Mouse (Mus musculus): ENCODE measurements around the gene Tlx1. TPM values are rescaled to one million over a fixed set of nuclear protein-coding genes. Genes with fewer than 3 reads are reported as not detected.

Gene Tlx1
- polyA plus RNA-seq, 1 experiment from 2014 or later, result 0.11 TPM

DNA sequence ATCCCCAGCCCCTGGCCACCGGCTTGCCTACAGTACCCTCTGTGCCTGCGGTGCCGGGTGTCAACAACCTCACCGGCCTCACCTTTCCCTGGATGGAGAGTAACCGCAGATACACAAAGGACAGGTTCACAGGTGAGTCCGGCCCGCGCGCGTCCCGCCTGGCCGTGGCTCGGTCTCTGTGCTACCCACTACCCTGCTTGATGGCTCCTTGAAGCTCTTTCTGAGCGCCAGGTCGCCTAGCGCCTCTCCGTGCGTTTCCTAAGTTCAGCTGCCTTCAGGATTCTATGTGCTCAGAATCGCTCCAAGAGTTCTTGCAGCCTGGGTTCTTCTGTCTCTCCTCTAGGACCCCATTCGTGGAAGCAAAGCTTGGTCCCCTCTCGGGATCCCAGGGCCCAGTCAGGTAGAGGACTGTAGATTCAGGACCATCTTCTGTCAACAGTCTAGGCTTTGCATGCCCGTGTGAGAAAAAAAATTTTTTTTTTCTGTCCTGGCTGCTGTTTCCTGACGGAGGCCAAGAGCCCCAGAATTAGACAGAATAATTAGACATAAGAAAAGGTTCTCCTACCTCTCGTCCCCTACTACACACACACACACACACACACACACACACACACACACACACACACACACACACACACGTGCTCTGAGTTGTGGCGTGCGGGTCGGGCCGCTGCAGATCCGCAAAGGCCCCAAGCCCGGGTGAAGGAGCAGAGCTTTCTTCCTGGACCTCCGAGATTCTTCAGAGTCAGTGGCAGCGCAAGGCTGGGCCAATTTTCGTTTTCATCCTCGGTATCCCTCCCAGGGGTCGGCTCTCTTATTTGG lies 1.1 kb downstream of the Tlx1 start:
- Histone ChIP-seq H3K9me3 (replicated peaks) (peaks cover 3% of the 10 kb centered on the region; the same call in 1 of the 2 replicates), H3K36me3 (no peaks in the 10 kb centered on the region), H3K27me3 (ENCODE audit: low read depth, poor library complexity, severe bottlenecking) (peaks cover 100% of the 10 kb centered on the region), H3K27ac (replicated peaks) (no peak overlapping the region), H3K4me1 (peaks cover 44% of the 10 kb centered on the region), H3K4me3 (peak overlapping the region; percentile 42)
- WGBS, result 2% methylated on average over 36 of the region's 36 CpGs
- peak; percentile 55 for DNase-seq (ENCODE audit: low spot score)

DNA sequence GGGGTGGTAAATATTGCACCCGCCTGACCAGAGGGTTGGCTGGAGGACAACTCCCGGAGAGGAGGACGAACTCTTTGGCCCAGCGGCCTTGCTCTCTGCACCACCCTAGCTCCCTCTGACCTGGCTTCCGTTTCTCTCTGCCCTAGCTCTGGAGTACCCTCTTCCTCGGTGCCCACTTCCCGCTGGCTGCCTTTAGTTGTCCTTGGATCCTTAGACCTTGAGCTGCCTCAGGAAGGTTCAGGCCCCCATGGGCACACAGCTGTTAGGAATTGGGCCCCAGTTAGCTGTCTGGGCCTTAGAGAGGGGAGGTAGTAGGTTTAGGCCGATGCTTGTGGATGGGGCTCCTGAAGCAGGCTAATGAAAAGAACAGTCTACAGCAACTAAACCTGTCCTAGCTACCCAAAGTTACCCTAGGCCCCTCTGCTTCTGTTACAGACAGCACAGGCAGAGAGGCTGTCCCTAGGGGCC lies 1.7 kb downstream of the Tlx1 start:
- under 1% methylated on average over 8 of the region's 8 CpGs for WGBS

DNA sequence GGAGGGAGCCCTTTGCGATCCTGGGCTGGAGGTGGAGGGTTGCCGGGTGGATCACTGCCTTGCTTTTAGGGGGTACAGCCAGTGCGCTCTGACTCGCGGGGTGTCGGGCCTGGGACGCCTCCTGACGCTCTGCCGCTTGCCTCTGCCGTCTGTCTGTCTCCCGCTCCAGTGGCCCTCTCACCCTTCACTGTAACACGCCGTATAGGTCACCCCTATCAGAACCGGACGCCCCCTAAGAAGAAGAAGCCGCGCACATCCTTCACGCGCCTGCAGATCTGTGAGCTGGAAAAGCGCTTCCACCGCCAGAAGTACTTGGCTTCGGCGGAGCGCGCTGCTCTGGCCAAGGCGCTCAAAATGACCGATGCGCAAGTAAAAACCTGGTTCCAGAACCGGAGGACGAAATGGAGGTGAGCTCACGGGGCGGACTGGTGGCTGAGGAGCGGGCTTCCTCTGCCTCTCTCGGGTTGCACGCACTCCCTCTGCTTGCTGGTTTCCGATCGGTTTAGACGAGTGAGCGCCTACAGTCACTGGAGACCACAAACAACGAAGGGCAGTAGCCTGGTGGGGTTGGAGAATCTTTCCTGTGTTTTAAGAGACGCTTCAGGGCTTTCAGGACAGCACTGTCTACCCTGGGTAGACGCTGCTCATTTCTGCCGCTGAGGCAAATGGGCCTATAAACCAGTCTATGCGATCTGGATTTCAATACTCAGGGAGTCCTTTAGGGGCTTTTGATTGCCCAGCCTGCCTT lies 3.0 kb downstream of the Tlx1 start:
- peaks cover 100% of the 10 kb centered on the region for H3K27me3 ChIP-seq (ENCODE audit: low read depth, poor library complexity, severe bottlenecking)
- peaks cover 44% of the 10 kb centered on the region for H3K4me1 ChIP-seq
- DNase-seq (ENCODE audit: low spot score), result peak; percentile 60
- H3K9me3 ChIP-seq (replicated peaks), result no peaks in the 10 kb centered on the region
- H3K36me3 ChIP-seq, result no peaks in the 10 kb centered on the region
- H3K27ac ChIP-seq (replicated peaks), result no peak overlapping the region
- WGBS, result under 1% methylated on average over 44 of the region's 44 CpGs
- H3K4me3 ChIP-seq, result no peak overlapping the region

More for the DNA sequence above, 1.7 kb downstream of the Tlx1 start:
- peak; percentile 51 for DNase-seq (ENCODE audit: low spot score)
- Histone ChIP-seq H3K36me3 (no peaks in the 10 kb centered on the region), H3K4me3 (no peak overlapping the region), H3K27ac (replicated peaks) (no peak overlapping the region), H3K4me1 (peaks cover 44% of the 10 kb centered on the region), H3K9me3 (replicated peaks) (peaks cover 3% of the 10 kb centered on the region; the same call in 1 of the 2 replicates), H3K27me3 (ENCODE audit: low read depth, poor library complexity, severe bottlenecking) (peaks cover 100% of the 10 kb centered on the region)

DNA sequence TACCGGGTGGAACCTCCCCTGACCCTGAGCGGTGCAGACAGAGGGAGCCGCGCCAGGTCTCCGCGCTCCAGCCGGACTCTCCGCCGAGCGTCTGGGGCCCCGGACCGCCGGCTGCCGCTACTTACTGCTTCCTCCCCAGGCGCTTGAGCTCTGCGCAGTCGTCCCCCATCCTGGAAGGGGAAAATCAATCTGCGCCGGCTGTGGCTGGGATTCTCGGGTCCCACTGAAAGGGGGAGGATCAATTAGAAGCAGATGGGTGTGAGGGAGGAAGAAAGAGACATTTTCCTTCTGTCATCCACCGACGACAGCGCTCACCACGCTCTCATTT lies 3.5 kb downstream of the Tlx1 start:
- no peak for DNase-seq (ENCODE audit: low spot score)
- no peaks in the 10 kb centered on the region for H3K9me3 ChIP-seq (replicated peaks)
- H3K36me3 ChIP-seq, result no peaks in the 10 kb centered on the region
- peaks cover 100% of the 10 kb centered on the region for H3K27me3 ChIP-seq (ENCODE audit: low read depth, poor library complexity, severe bottlenecking)
- no peak overlapping the region for H3K27ac ChIP-seq (replicated peaks)
- H3K4me3 ChIP-seq, result no peak overlapping the region
- H3K4me1 ChIP-seq, result peaks cover 44% of the 10 kb centered on the region
- WGBS, result under 1% methylated on average over 24 of the region's 24 CpGs

DNA sequence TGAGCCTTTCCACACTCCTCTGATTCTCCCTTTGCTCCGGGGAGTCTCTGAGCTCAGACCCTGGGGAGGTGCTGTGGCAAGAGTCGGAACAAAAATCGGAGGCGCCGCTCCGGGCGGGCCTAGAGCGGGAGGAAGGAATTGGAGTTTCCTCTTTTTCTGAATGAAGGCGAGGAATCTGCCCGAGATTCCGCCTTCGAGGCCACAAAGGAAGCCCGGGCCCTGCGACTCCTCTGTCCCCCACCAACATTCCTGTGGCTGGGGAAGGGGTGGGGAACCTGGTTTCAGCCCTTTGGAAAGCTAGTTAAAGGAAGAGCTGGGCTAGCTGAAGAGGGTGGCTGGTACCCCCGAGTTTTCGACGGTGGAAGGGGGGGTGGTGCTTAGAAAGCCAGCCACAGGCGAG lies 4.0 kb downstream of the Tlx1 start:
- no peaks in the 10 kb centered on the region for H3K9me3 ChIP-seq (replicated peaks)
- no peaks in the 10 kb centered on the region for H3K36me3 ChIP-seq
- peaks cover 100% of the 10 kb centered on the region for H3K27me3 ChIP-seq (ENCODE audit: low read depth, poor library complexity, severe bottlenecking)
- peaks cover 44% of the 10 kb centered on the region for H3K4me1 ChIP-seq
- H3K4me3 ChIP-seq, result no peak overlapping the region
- H3K27ac ChIP-seq (replicated peaks), result no peak overlapping the region; the same call in 1 of the 2 replicates
- peak; percentile 41 for DNase-seq (ENCODE audit: low spot score)
- WGBS, result under 1% methylated on average over 18 of the region's 18 CpGs

DNA sequence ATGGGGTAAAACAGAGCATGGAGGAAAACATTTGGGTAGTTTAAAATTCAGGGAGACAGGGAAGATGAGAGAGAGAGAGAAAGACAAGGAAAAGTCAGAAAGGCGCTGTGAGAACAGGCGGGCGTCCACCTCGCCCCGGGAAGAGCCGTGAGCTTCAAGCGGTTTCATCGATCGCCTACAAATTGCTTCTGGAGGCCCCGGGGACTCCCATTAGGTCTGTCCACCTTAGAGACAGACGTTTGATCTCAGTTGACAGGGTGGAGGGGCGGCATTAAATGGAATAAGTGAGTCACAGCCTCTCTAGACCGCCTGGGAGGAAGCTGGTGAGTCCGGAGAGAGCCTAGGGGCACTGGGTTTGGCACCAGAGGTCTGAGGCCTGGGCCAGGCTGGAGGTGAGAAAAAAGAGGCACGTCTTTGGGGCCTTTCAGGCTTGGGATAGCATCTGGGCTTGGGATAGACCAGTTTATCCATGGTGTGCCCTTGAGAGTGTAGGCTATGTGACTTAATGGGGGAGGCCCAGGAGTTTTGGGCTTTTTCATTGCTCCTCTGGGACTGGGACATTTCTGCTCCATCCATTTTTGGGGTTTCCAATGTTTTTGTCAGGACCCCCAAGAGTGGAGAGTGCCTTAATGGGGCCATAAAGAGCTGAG lies 4.8 kb downstream of the Tlx1 start:
- Histone ChIP-seq H3K9me3 (replicated peaks) (no peaks in the 10 kb centered on the region), H3K4me1 (peaks cover 39% of the 10 kb centered on the region), H3K36me3 (no peaks in the 10 kb centered on the region), H3K4me3 (no peak overlapping the region), H3K27me3 (ENCODE audit: low read depth, poor library complexity, severe bottlenecking) (peaks cover 100% of the 10 kb centered on the region), H3K27ac (replicated peaks) (no peak overlapping the region)
- WGBS, result 1% methylated on average over 15 of the region's 15 CpGs
- peak; percentile 57 for DNase-seq (ENCODE audit: low spot score)

DNA sequence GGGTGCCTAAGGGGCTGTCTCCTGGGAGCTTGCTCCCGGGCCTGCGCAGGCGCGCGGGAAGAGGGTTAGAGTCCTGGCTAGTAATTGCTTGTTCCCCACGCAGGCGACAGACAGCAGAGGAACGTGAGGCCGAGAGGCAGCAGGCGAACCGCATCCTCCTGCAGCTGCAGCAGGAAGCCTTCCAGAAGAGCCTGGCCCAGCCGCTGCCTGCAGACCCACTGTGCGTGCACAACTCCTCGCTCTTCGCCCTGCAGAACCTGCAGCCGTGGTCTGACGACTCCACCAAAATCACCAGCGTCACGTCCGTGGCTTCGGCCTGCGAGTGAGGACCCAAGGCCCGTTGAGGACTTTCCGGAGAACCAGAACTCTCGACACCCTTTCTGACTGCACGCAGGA lies 5.3 kb downstream of the Tlx1 start:
- peak; percentile 49 for DNase-seq (ENCODE audit: low spot score)
- Histone ChIP-seq H3K4me3 (peak overlapping the region; percentile 20; the same call in 1 of the 2 replicates), H3K4me1 (peaks cover 38% of the 10 kb centered on the region), H3K36me3 (no peaks in the 10 kb centered on the region), H3K27ac (replicated peaks) (no peak overlapping the region), H3K27me3 (ENCODE audit: low read depth, poor library complexity, severe bottlenecking) (peaks cover 100% of the 10 kb centered on the region), H3K9me3 (replicated peaks) (no peaks in the 10 kb centered on the region)
- under 1% methylated on average over 26 of the region's 26 CpGs for WGBS

DNA sequence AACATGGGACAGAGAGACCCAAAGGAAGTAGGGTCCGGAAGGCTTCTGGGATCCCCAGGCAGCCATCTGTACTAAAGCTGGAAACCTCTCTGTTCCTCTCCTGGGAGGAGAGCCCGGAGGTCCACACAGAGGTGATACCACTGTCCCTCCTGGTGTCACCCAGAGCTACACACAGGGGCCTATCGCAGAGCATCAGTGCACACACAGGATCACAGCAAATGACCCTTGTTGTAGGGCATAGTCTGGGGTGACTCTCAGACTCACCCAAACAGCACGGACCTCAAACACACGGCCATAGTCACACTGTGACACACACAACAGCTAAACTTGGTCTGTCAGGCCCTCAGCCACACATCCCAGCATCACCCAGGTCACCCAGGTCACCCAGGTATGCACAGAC lies 5.9 kb downstream of the Tlx1 start:
- H3K27me3 ChIP-seq (ENCODE audit: low read depth, poor library complexity, severe bottlenecking), result peaks cover 100% of the 10 kb centered on the region
- DNase-seq (ENCODE audit: low spot score), result peak; percentile 23
- no peak overlapping the region for H3K4me3 ChIP-seq
- H3K36me3 ChIP-seq, result no peaks in the 10 kb centered on the region
- H3K27ac ChIP-seq (replicated peaks), result no peak overlapping the region
- no peaks in the 10 kb centered on the region for H3K9me3 ChIP-seq (replicated peaks)
- WGBS, result 5% methylated on average over 5 of the region's 5 CpGs
- H3K4me1 ChIP-seq, result peaks cover 34% of the 10 kb centered on the region

DNA sequence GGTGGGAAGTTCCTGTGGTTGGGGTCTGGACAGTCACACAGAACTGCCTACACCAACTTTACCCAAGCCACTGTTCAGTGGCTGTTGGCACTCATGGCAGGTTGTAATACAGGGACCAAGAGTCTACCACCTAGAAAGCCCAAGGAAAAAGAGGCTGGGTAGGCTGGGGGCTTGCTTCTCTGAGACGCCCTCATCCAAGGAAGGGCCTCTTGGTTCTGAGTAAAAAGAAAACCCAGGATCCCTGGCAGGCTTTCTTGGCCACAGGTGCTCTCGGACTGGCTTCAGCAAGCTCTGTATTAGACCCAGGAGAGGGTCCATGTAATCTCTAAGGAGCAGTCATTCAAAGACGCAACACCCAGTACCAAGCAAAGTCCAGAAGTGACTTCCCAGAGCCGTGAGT lies 7.7 kb downstream of the Tlx1 start:
- under 1% methylated on average over 4 of the region's 4 CpGs for WGBS
- no peaks in the 10 kb centered on the region for H3K9me3 ChIP-seq (replicated peaks)
- DNase-seq (ENCODE audit: low spot score), result peak; percentile 27

DNA sequence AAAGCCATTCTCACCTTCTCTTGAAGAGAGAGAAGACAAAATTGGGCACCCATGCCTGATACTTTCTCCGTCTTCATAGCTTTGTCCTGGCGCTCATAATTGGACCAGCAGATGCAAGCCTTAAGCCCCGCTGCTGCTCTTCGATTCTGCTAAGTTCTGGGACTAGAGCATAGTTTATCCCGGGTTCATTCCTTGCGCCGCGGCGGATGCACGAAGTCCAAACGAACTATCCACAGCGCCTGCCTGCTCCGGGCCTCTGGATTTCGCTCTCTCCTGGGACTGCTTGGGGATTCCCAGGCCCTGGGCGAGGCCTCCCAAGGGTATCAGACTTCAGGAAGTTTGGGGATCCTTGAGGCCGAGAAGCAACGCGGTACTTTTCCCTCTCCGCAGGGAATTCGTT lies 8.4 kb downstream of the Tlx1 start:
- no peaks in the 10 kb centered on the region for H3K9me3 ChIP-seq (replicated peaks)
- under 1% methylated on average over 20 of the region's 20 CpGs for WGBS
- H3K4me3 ChIP-seq, result no peak overlapping the region
- H3K36me3 ChIP-seq, result no peaks in the 10 kb centered on the region
- H3K4me1 ChIP-seq, result peaks cover 21% of the 10 kb centered on the region
- H3K27me3 ChIP-seq (ENCODE audit: low read depth, poor library complexity, severe bottlenecking), result peaks cover 100% of the 10 kb centered on the region
- H3K27ac ChIP-seq (replicated peaks), result no peak overlapping the region
- peak; percentile 55 for DNase-seq (ENCODE audit: low spot score)

More for the DNA sequence above, 7.7 kb downstream of the Tlx1 start:
- H3K27ac ChIP-seq (replicated peaks), result no peak overlapping the region
- peaks cover 100% of the 10 kb centered on the region for H3K27me3 ChIP-seq (ENCODE audit: low read depth, poor library complexity, severe bottlenecking)
- H3K4me1 ChIP-seq, result peaks cover 28% of the 10 kb centered on the region
- H3K36me3 ChIP-seq, result no peaks in the 10 kb centered on the region
- no peak overlapping the region for H3K4me3 ChIP-seq

DNA sequence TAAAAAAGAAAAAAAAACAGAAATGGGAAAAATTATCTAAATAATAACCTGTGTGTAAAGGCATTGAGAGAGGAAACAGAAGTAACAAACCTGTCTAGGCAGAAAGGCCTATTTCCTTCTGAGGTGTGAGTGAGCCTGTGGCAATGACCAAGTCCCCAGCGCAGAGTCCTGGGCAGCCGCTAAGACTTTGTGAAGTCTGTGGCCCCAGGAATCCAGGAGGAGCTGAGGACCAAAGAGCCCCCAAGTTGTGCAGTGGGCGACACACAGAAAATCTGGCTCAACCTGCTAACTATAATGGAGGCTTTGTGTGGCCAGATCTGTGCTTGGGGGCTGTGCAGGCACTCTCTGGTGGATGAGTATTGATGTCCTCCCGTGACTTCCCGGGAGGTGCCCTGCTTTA lies 9.0 kb downstream of the Tlx1 start:
- 2% methylated on average over 5 of the region's 5 CpGs for WGBS
- Histone ChIP-seq H3K27ac (replicated peaks) (no peak overlapping the region), H3K9me3 (replicated peaks) (no peaks in the 10 kb centered on the region), H3K27me3 (ENCODE audit: low read depth, poor library complexity, severe bottlenecking) (peaks cover 100% of the 10 kb centered on the region), H3K4me3 (no peak overlapping the region), H3K36me3 (no peaks in the 10 kb centered on the region), H3K4me1 (peaks cover 18% of the 10 kb centered on the region)
- peak; percentile 49 for DNase-seq (ENCODE audit: low spot score)

DNA sequence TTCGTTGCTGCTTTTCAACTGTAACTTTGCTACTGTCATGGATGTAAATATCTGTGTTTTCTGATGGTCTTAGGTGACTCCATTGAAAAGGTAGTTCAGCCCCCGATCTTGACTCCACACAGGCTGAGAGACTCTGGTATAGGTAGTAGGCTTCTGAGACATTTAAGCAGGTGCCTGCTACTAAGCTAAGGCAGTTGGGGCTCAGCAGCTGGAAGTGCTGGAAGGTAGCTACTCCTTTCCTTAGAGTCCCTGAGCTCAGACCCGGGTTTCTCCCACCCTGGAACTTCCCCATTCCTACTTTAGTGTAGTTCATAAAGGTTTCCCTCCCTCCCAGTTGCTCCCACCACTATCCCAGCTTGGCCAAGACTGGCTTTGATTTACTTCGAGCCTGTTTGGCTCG lies 9.5 kb downstream of the Tlx1 start:
- Histone ChIP-seq H3K4me3 (no peak overlapping the region), H3K9me3 (replicated peaks) (no peaks in the 10 kb centered on the region), H3K4me1 (peaks cover 16% of the 10 kb centered on the region), H3K27ac (replicated peaks) (no peak overlapping the region), H3K27me3 (ENCODE audit: low read depth, poor library complexity, severe bottlenecking) (peaks cover 100% of the 10 kb centered on the region), H3K36me3 (no peaks in the 10 kb centered on the region)
- no peak for DNase-seq (ENCODE audit: low spot score)
- WGBS, result 3% methylated on average over 5 of the region's 5 CpGs
